Mouse (Mus musculus) limb, embryonic 15.5 days (tissue): ENCODE measurements around the gene Bckdha. TPM values are rescaled to one million over a fixed set of nuclear protein-coding genes. Genes with fewer than 3 reads are reported as not detected.

Experiments used
- ATAC-seq: fragments of 200-750 bp; cut with Nextera tagmentation; 2 replicates; pipeline ENCODE4 v1.8.0; 2017; ENCODE audit warnings: low read depth, moderate TSS enrichment; ENCODE audit not compliant: insufficient number of reproducible peaks, low FRiP score, low TSS enrichment
- H3K27ac ChIP-seq: fragments of 300-500 bp; sonication (generic); 2 replicates; pipeline ENCODE4 v1.5.1; 2015; ENCODE audit warnings: moderate library complexity, mild to moderate bottlenecking, inconsistent platforms
- H3K27me3 ChIP-seq: fragments of 300-500 bp; sonication (generic); 2 replicates; pipeline ENCODE4 v1.6.1; 2015; ENCODE audit warnings: inconsistent platforms
- H3K36me3 ChIP-seq: fragments of 300-500 bp; sonication (generic); 2 replicates; pipeline ENCODE4 v1.6.1; 2015; ENCODE audit warnings: inconsistent platforms
- H3K4me1 ChIP-seq: fragments of 300-500 bp; sonication (generic); 2 replicates; pipeline ENCODE4 v1.6.1; 2015; ENCODE audit warnings: inconsistent platforms
- H3K4me2 ChIP-seq: fragments of 300-500 bp; sonication (generic); 2 replicates; pipeline ENCODE4 v1.6.1; 2015; ENCODE audit warnings: mild to moderate bottlenecking, inconsistent platforms
- H3K4me3 ChIP-seq: fragments of 300-500 bp; sonication (generic); 2 replicates; pipeline ENCODE4 v1.5.1; 2015; ENCODE audit warnings: mild to moderate bottlenecking, inconsistent platforms
- H3K9ac ChIP-seq: fragments of 300-500 bp; sonication (generic); 2 replicates; pipeline ENCODE4 v1.6.1; 2015; ENCODE audit warnings: inconsistent platforms
- H3K9me3 ChIP-seq: fragments of 300-500 bp; sonication (generic); 2 replicates; pipeline ENCODE4 v1.6.1; 2016; ENCODE audit warnings: inconsistent platforms
- WGBS: fragments of 180-500 bp; shearing (Covaris S2); methylation state at CpG from one replicate; pipeline ENCODE4 v1.1.7; 2015; 5-methylcytosine and 5-hydroxymethylcytosine counted together
- polyA plus RNA-seq: library from polyadenylated mRNA; unstranded; fragments of >200 nt; fragmentation: Nextera tagmentation; extraction: Ambion mirVana; gene quantifications from 2 replicates; pipeline ENCODE4 v1.2.1, GENCODE M21; 2015

Bckdha gene
- polyA plus RNA-seq, 1 experiment from 2014 or later = 59.1 TPM

DNA sequence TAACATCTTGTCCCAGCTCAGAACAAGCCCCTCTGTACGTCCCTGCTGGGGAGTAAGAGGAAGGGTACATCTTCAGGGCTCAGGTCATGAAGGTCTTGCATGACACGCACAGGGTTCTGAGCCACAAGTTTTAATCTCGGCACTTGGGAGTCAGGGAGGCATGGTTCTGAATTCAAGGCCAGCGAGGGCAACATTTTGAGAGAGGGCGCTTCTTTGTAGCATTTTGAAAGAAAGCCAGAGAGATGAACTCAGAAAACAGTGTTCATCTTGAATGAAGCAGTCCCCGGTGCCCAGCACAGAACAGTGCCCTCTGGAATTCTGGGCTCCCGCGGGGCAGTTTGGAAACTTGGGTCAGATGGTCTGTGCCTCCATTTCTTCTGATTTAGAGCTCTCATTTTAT lies 7.6 kb upstream of the Bckdha start:
- Histone ChIP-seq H3K4me3 (no peak overlapping the region), H3K4me1 (0 out of 2 replicates have a peak, but pooled peaks cover 3% of the 10 kb centered on the region), H3K27ac (no peak overlapping the region), H3K27me3 (no peaks in the 10 kb centered on the region), H3K4me2 (no peak overlapping the region), H3K36me3 (peaks cover 63% of the 10 kb centered on the region), H3K9ac (no peak overlapping the region), H3K9me3 (no peaks in the 10 kb centered on the region)
- no peak for ATAC-seq
- WGBS = 94% methylated on average over 8 of the region's 8 CpGs

GRCm38 (mm10) chr7:25657785-25658184 lies 996 bp downstream of the Bckdha start:
- peaks cover 13% of the 10 kb centered on the region for H3K36me3 ChIP-seq
- WGBS = 41% methylated on average over 10 of the region's 10 CpGs
- peaks cover 21% of the 10 kb centered on the region for H3K4me1 ChIP-seq
- H3K4me2 ChIP-seq = peak overlapping the region; percentile 74
- H3K27ac ChIP-seq = no peak overlapping the region
- peak overlapping the region; percentile 78 for H3K4me3 ChIP-seq
- no peaks in the 10 kb centered on the region for H3K9me3 ChIP-seq
- peak overlapping the region; percentile 68 for H3K9ac ChIP-seq
- no peaks in the 10 kb centered on the region for H3K27me3 ChIP-seq
- ATAC-seq = no peak

- H3K27ac ChIP-seq = no peak overlapping the region
- no peak overlapping the region for H3K9ac ChIP-seq
- H3K9me3 ChIP-seq = no peaks in the 10 kb centered on the region
- H3K4me3 ChIP-seq = no peak overlapping the region
- 81% methylated on average over 11 of the region's 11 CpGs for WGBS
- no peak overlapping the region for H3K4me2 ChIP-seq
- no peaks in the 10 kb centered on the region for H3K27me3 ChIP-seq
- peaks cover 21% of the 10 kb centered on the region for H3K4me1 ChIP-seq
- ATAC-seq = no peak
- peaks cover 4% of the 10 kb centered on the region for H3K36me3 ChIP-seq
Measured at GRCm38 (mm10) chr7:25655601-25656428, 3.0 kb downstream of the Bckdha start.

- no peak overlapping the region for H3K4me2 ChIP-seq
Measured at GRCm38 (mm10) chr7:25652244-25652759, 6.5 kb downstream of the Bckdha start.

GRCm38 (mm10) chr7:25651281-25651680 lies 7.5 kb downstream of the Bckdha start:
- Histone ChIP-seq H3K27ac (no peak overlapping the region), H3K36me3 (peaks cover 4% of the 10 kb centered on the region), H3K4me3 (no peak overlapping the region), H3K4me2 (no peak overlapping the region), H3K9me3 (no peaks in the 10 kb centered on the region), H3K27me3 (no peaks in the 10 kb centered on the region), H3K4me1 (peaks cover 5% of the 10 kb centered on the region), H3K9ac (no peak overlapping the region)
- 83% methylated on average over 8 of the region's 8 CpGs for WGBS
- no peak for ATAC-seq

More at GRCm38 (mm10) chr7:25652244-25652759, 6.5 kb downstream of the Bckdha start:
- no peak overlapping the region for H3K4me3 ChIP-seq
- H3K36me3 ChIP-seq = peaks cover 4% of the 10 kb centered on the region
- ATAC-seq = no peak
- H3K9me3 ChIP-seq = no peaks in the 10 kb centered on the region
- no peaks in the 10 kb centered on the region for H3K27me3 ChIP-seq
- peaks cover 10% of the 10 kb centered on the region for H3K4me1 ChIP-seq
- H3K9ac ChIP-seq = no peak overlapping the region
- H3K27ac ChIP-seq = no peak overlapping the region
- 87% methylated on average over 12 of the region's 12 CpGs for WGBS

- WGBS = 75% methylated on average over 5 of the region's 5 CpGs
- no peak overlapping the region for H3K9ac ChIP-seq
- no peak for ATAC-seq
- H3K36me3 ChIP-seq = peaks cover 11% of the 10 kb centered on the region
- no peaks in the 10 kb centered on the region for H3K9me3 ChIP-seq
- H3K4me3 ChIP-seq = no peak overlapping the region
- no peak overlapping the region for H3K27ac ChIP-seq
- no peaks in the 10 kb centered on the region for H3K27me3 ChIP-seq
- H3K4me2 ChIP-seq = no peak overlapping the region
- H3K4me1 ChIP-seq = 0 out of 2 replicates have a peak, but pooled peaks cover 4% of the 10 kb centered on the region
Measured at GRCm38 (mm10) chr7:25649839-25650238, 8.9 kb downstream of the Bckdha start.

GRCm38 (mm10) chr7:25647574-25648123 lies 11.1 kb downstream of the Bckdha start:
- H3K36me3 ChIP-seq = peaks cover 7% of the 10 kb centered on the region; the same call in 1 of the 2 replicates
- no peaks in the 10 kb centered on the region for H3K9me3 ChIP-seq
- peak; percentile 4; the same call in 1 of the 2 replicates for ATAC-seq
- H3K4me1 ChIP-seq = 0 out of 2 replicates have a peak, but pooled peaks cover 4% of the 10 kb centered on the region
- no peaks in the 10 kb centered on the region for H3K27me3 ChIP-seq
- no peak overlapping the region for H3K4me3 ChIP-seq
- no peak overlapping the region for H3K27ac ChIP-seq
- 44% methylated on average over 5 of the region's 5 CpGs for WGBS
- H3K9ac ChIP-seq = no peak overlapping the region
- no peak overlapping the region for H3K4me2 ChIP-seq

GRCm38 (mm10) chr7:25645074-25645473 lies 13.7 kb downstream of the Bckdha start:
- H3K27me3 ChIP-seq = no peaks in the 10 kb centered on the region
- WGBS = 69% methylated on average over 14 of the region's 14 CpGs
- no peak overlapping the region for H3K4me3 ChIP-seq
- no peak overlapping the region for H3K9ac ChIP-seq
- no peak overlapping the region for H3K4me2 ChIP-seq
- no peaks in the 10 kb centered on the region for H3K9me3 ChIP-seq
- H3K27ac ChIP-seq = no peak overlapping the region
- ATAC-seq = no peak
- H3K4me1 ChIP-seq = 0 out of 2 replicates have a peak, but pooled peaks cover 4% of the 10 kb centered on the region
- peaks cover 22% of the 10 kb centered on the region for H3K36me3 ChIP-seq

DNA sequence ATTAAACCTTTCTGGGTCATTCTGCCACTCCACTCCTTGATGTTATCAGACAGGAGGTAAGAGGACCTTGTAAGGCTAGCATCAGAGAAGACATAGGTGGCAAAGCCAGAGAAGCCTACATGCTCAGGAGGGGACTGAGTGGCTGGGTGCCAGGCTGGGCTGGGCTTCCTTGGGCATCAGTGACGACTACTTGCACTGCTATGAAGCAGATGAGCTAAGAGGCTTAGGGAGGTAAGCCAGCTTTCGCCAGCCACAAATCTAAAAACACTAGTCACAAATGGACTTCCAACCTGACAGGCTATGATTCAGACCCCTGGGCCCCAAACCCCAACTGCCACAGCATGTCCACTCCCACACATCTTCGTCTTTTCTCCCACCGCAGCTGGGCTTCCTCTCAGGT lies 14.2 kb downstream of the Bckdha start:
- 76% methylated on average over 4 of the region's 4 CpGs for WGBS
- no peak for ATAC-seq
- Histone ChIP-seq H3K4me1 (0 out of 2 replicates have a peak, but pooled peaks cover 4% of the 10 kb centered on the region), H3K4me3 (no peak overlapping the region), H3K4me2 (no peak overlapping the region), H3K9ac (no peak overlapping the region), H3K36me3 (peaks cover 26% of the 10 kb centered on the region), H3K27ac (no peak overlapping the region), H3K9me3 (no peaks in the 10 kb centered on the region), H3K27me3 (no peaks in the 10 kb centered on the region)

DNA sequence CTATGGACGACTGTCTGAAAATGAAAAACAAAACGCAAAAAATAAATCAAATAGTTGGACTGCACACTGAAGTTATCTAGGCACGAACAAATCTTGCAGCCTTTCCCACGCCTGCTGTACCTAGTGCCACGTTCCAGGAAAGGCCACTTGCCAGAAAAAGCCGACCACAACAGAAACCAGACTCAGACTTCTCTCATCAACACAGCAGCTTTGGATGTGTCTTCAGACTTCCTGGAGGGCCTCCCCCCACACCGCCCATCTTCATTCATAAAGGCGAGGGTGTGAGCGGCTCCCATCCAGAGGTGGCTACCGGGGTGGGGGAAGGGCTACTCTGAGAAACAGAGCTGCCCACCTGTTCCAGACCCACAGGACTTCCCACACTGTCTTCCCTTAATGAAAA lies 14.6 kb downstream of the Bckdha start:
- H3K4me3 ChIP-seq = no peak overlapping the region
- no peak overlapping the region for H3K27ac ChIP-seq
- 80% methylated on average over 10 of the region's 10 CpGs for WGBS
- 0 out of 2 replicates have a peak, but pooled peaks cover 4% of the 10 kb centered on the region for H3K4me1 ChIP-seq
- ATAC-seq = no peak
- H3K36me3 ChIP-seq = peaks cover 29% of the 10 kb centered on the region
- no peaks in the 10 kb centered on the region for H3K9me3 ChIP-seq
- H3K4me2 ChIP-seq = no peak overlapping the region
- no peaks in the 10 kb centered on the region for H3K27me3 ChIP-seq
- no peak overlapping the region for H3K9ac ChIP-seq

- no peak overlapping the region for H3K4me3 ChIP-seq
- no peaks in the 10 kb centered on the region for H3K9me3 ChIP-seq
- no peak overlapping the region for H3K4me2 ChIP-seq
- H3K9ac ChIP-seq = no peak overlapping the region
- no peak for ATAC-seq
- peaks cover 46% of the 10 kb centered on the region for H3K36me3 ChIP-seq
- WGBS = 87% methylated on average over 4 of the region's 4 CpGs
- no peak overlapping the region for H3K27ac ChIP-seq
- no peaks in the 10 kb centered on the region for H3K4me1 ChIP-seq
- no peaks in the 10 kb centered on the region for H3K27me3 ChIP-seq
Measured at GRCm38 (mm10) chr7:25639754-25640153, 19.0 kb downstream of the Bckdha start.

- Histone ChIP-seq H3K27ac (no peak overlapping the region), H3K4me2 (no peak overlapping the region), H3K9ac (no peak overlapping the region), H3K4me1 (no peaks in the 10 kb centered on the region), H3K9me3 (no peaks in the 10 kb centered on the region), H3K27me3 (no peaks in the 10 kb centered on the region), H3K4me3 (no peak overlapping the region), H3K36me3 (peaks cover 61% of the 10 kb centered on the region)
- ATAC-seq = no peak
- WGBS = 90% methylated on average over 5 of the region's 5 CpGs
Measured at GRCm38 (mm10) chr7:25637099-25637498, 21.7 kb downstream of the Bckdha start.
